Mouse (Mus musculus) embryonic facial prominence, embryonic 13.5 days (tissue): ENCODE results near the gene Capn2. TPM values are rescaled to one million over a fixed set of nuclear protein-coding genes. Genes with fewer than 3 reads are reported as not detected.

ENCODE experiments used
- ATAC-seq: fragments of 200-750 bp; cut with Nextera tagmentation; 2 replicates; pipeline ENCODE4 v1.8.0; 2017; ENCODE audit warnings: low read depth; ENCODE audit not compliant: insufficient number of reproducible peaks, insufficient read depth, low FRiP score, low TSS enrichment
- H3K27ac ChIP-seq: fragments of 300-500 bp; sonication (generic); 2 replicates; pipeline ENCODE4 v1.5.1; 2015; ENCODE audit warnings: moderate library complexity, mild to moderate bottlenecking, inconsistent platforms
- H3K27me3 ChIP-seq: fragments of 300-500 bp; sonication (generic); 2 replicates; pipeline ENCODE4 v1.6.1; 2015; ENCODE audit warnings: mild to moderate bottlenecking, inconsistent platforms
- H3K36me3 ChIP-seq: fragments of 300-500 bp; sonication (generic); 2 replicates; pipeline ENCODE4 v1.6.1; 2015; ENCODE audit warnings: mild to moderate bottlenecking, inconsistent platforms
- H3K4me1 ChIP-seq: fragments of 300-500 bp; sonication (generic); 2 replicates; pipeline ENCODE4 v1.6.1; 2015; ENCODE audit warnings: inconsistent platforms
- H3K4me2 ChIP-seq: fragments of 300-500 bp; sonication (generic); 2 replicates; pipeline ENCODE4 v1.6.1; 2015; ENCODE audit warnings: moderate library complexity, mild to moderate bottlenecking, inconsistent platforms
- H3K4me3 ChIP-seq: fragments of 300-500 bp; sonication (generic); 2 replicates; pipeline ENCODE4 v1.5.1; 2015; ENCODE audit warnings: mild to moderate bottlenecking, inconsistent platforms
- H3K9ac ChIP-seq: fragments of 300-500 bp; sonication (generic); 2 replicates; pipeline ENCODE4 v1.6.1; 2015; ENCODE audit warnings: mild to moderate bottlenecking, inconsistent platforms
- H3K9me3 ChIP-seq: fragments of 300-500 bp; sonication (generic); 2 replicates; pipeline ENCODE4 v1.6.1; 2016; ENCODE audit warnings: inconsistent platforms
- WGBS: fragments of 180-500 bp; shearing (Covaris S2); methylation state at CpG from one replicate; pipeline ENCODE4 v1.1.7; 2015; ENCODE audit warnings: mixed read lengths; 5-methylcytosine and 5-hydroxymethylcytosine counted together
- polyA plus RNA-seq: library from polyadenylated mRNA; unstranded; fragments of >200 nt; fragmentation: Nextera tagmentation; extraction: Ambion mirVana; gene quantifications from 2 replicates; pipeline ENCODE4 v1.2.1, GENCODE M21; 2015

The Capn2 gene
- polyA plus RNA-seq, 1 experiment from 2014 or later = 125 TPM

GRCm38 (mm10) chr1:182496685-182497084 lies 20.7 kb downstream of the Capn2 start:
- no peak overlapping the region for H3K9ac ChIP-seq
- peaks cover 41% of the 10 kb centered on the region for H3K36me3 ChIP-seq
- no peak overlapping the region for H3K4me3 ChIP-seq
- H3K27me3 ChIP-seq = no peaks in the 10 kb centered on the region
- ATAC-seq = no peak
- H3K27ac ChIP-seq = no peak overlapping the region
- WGBS = 55% methylated on average over 6 of the region's 6 CpGs
- peaks cover 18% of the 10 kb centered on the region for H3K4me1 ChIP-seq
- H3K9me3 ChIP-seq = no peaks in the 10 kb centered on the region
- no peak overlapping the region for H3K4me2 ChIP-seq

GRCm38 (mm10) chr1:182494285-182495145 lies 22.9 kb downstream of the Capn2 start:
- Histone ChIP-seq H3K4me1 (peaks cover 26% of the 10 kb centered on the region), H3K4me2 (no peak overlapping the region), H3K9ac (no peak overlapping the region), H3K9me3 (no peaks in the 10 kb centered on the region), H3K4me3 (no peak overlapping the region), H3K27me3 (no peaks in the 10 kb centered on the region), H3K36me3 (peaks cover 40% of the 10 kb centered on the region), H3K27ac (no peak overlapping the region)
- 80% methylated on average over 17 of the region's 17 CpGs for WGBS
- ATAC-seq = no peak

- no peak for ATAC-seq
Measured at GRCm38 (mm10) chr1:182491839-182492238, 25.6 kb downstream of the Capn2 start.

GRCm38 (mm10) chr1:182490568-182490967 lies 26.8 kb downstream of the Capn2 start:
- Histone ChIP-seq H3K27me3 (no peaks in the 10 kb centered on the region), H3K9ac (0 out of 2 replicates have a peak overlapping the region, but pooled peaks have one; percentile 32), H3K4me1 (0 out of 2 replicates have a peak, but pooled peaks cover 11% of the 10 kb centered on the region), H3K9me3 (no peaks in the 10 kb centered on the region), H3K27ac (no peak overlapping the region; the same call in 1 of the 2 replicates), H3K36me3 (peaks cover 67% of the 10 kb centered on the region), H3K4me3 (no peak overlapping the region), H3K4me2 (peak overlapping the region; percentile 56; the same call in 1 of the 2 replicates)
- no peak for ATAC-seq
- 75% methylated on average over 7 of the region's 7 CpGs for WGBS

More at GRCm38 (mm10) chr1:182491839-182492238, 25.6 kb downstream of the Capn2 start:
- Histone ChIP-seq H3K27me3 (no peaks in the 10 kb centered on the region), H3K4me2 (no peak overlapping the region), H3K9me3 (no peaks in the 10 kb centered on the region), H3K36me3 (peaks cover 58% of the 10 kb centered on the region), H3K4me3 (no peak overlapping the region), H3K4me1 (peaks cover 16% of the 10 kb centered on the region), H3K9ac (no peak overlapping the region), H3K27ac (no peak overlapping the region)
- WGBS = 86% methylated on average over 6 of the region's 6 CpGs

- no peaks in the 10 kb centered on the region for H3K27me3 ChIP-seq
- peak; percentile 86 for ATAC-seq
- 10% methylated on average over 21 of the region's 21 CpGs for WGBS
- peak overlapping the region; percentile 39 for H3K27ac ChIP-seq
- H3K4me3 ChIP-seq = peak overlapping the region; percentile 25
- H3K36me3 ChIP-seq = peaks cover 74% of the 10 kb centered on the region
- H3K9me3 ChIP-seq = no peaks in the 10 kb centered on the region
- H3K4me2 ChIP-seq = peak overlapping the region; percentile 56
- 0 out of 2 replicates have a peak, but pooled peaks cover 10% of the 10 kb centered on the region for H3K4me1 ChIP-seq
- peak overlapping the region; percentile 47; the same call in 1 of the 2 replicates for H3K9ac ChIP-seq
Measured at GRCm38 (mm10) chr1:182489803-182490452, 27.5 kb downstream of the Capn2 start.

- H3K9me3 ChIP-seq = no peaks in the 10 kb centered on the region
- H3K9ac ChIP-seq = no peak overlapping the region
- H3K27ac ChIP-seq = no peak overlapping the region
- 0 out of 2 replicates have a peak, but pooled peaks cover 7% of the 10 kb centered on the region for H3K4me1 ChIP-seq
- H3K4me3 ChIP-seq = no peak overlapping the region
- peaks cover 85% of the 10 kb centered on the region for H3K36me3 ChIP-seq
- ATAC-seq = no peak
- H3K4me2 ChIP-seq = no peak overlapping the region
- WGBS = 91% methylated on average over 10 of the region's 10 CpGs
- H3K27me3 ChIP-seq = no peaks in the 10 kb centered on the region
Measured at GRCm38 (mm10) chr1:182488503-182488902, 28.9 kb downstream of the Capn2 start.

GRCm38 (mm10) chr1:182483910-182484274 lies 33.5 kb downstream of the Capn2 start:
- no peak overlapping the region for H3K9ac ChIP-seq
- 87% methylated on average over 12 of the region's 12 CpGs for WGBS
- H3K4me2 ChIP-seq = no peak overlapping the region
- no peaks in the 10 kb centered on the region for H3K27me3 ChIP-seq
- peaks cover 95% of the 10 kb centered on the region for H3K36me3 ChIP-seq
- ATAC-seq = no peak
- H3K27ac ChIP-seq = no peak overlapping the region
- H3K4me3 ChIP-seq = no peak overlapping the region
- no peaks in the 10 kb centered on the region for H3K9me3 ChIP-seq
- no peaks in the 10 kb centered on the region for H3K4me1 ChIP-seq

GRCm38 (mm10) chr1:182482991-182483909 lies 34.2 kb downstream of the Capn2 start:
- Histone ChIP-seq H3K9ac (no peak overlapping the region), H3K4me1 (no peaks in the 10 kb centered on the region), H3K27me3 (no peaks in the 10 kb centered on the region), H3K9me3 (no peaks in the 10 kb centered on the region), H3K27ac (no peak overlapping the region), H3K4me3 (no peak overlapping the region), H3K4me2 (no peak overlapping the region), H3K36me3 (peaks cover 95% of the 10 kb centered on the region)
- no peak for ATAC-seq
- 91% methylated on average over 14 of the region's 14 CpGs for WGBS

GRCm38 (mm10) chr1:182481646-182482295 lies 35.6 kb downstream of the Capn2 start:
- H3K4me2 ChIP-seq = no peak overlapping the region
- H3K4me1 ChIP-seq = no peaks in the 10 kb centered on the region
- ATAC-seq = no peak
- no peak overlapping the region for H3K27ac ChIP-seq
- H3K27me3 ChIP-seq = no peaks in the 10 kb centered on the region
- H3K9me3 ChIP-seq = no peaks in the 10 kb centered on the region
- peaks cover 96% of the 10 kb centered on the region for H3K36me3 ChIP-seq
- WGBS = 85% methylated on average over 10 of the region's 10 CpGs
- no peak overlapping the region for H3K4me3 ChIP-seq
- no peak overlapping the region for H3K9ac ChIP-seq

GRCm38 (mm10) chr1:182481138-182481537 lies 36.3 kb downstream of the Capn2 start:
- Histone ChIP-seq H3K4me1 (no peaks in the 10 kb centered on the region), H3K9me3 (no peaks in the 10 kb centered on the region), H3K27ac (no peak overlapping the region), H3K27me3 (no peaks in the 10 kb centered on the region), H3K4me3 (no peak overlapping the region), H3K36me3 (peaks cover 95% of the 10 kb centered on the region), H3K4me2 (no peak overlapping the region), H3K9ac (no peak overlapping the region)
- WGBS = 94% methylated on average over 7 of the region's 7 CpGs
- ATAC-seq = no peak

- H3K9me3 ChIP-seq = no peaks in the 10 kb centered on the region
- 88% methylated on average over 4 of the region's 4 CpGs for WGBS
- no peak overlapping the region for H3K4me3 ChIP-seq
- no peak overlapping the region for H3K9ac ChIP-seq
- peaks cover 98% of the 10 kb centered on the region for H3K36me3 ChIP-seq
- H3K4me1 ChIP-seq = no peaks in the 10 kb centered on the region
- no peaks in the 10 kb centered on the region for H3K27me3 ChIP-seq
- H3K27ac ChIP-seq = no peak overlapping the region
- H3K4me2 ChIP-seq = no peak overlapping the region
- no peak for ATAC-seq
Measured at GRCm38 (mm10) chr1:182478935-182479334, 38.5 kb downstream of the Capn2 start.
